Mouse (Mus musculus) intestine, postnatal 0 days (tissue): ENCODE results near the gene Saysd1. TPM values are rescaled to one million over a fixed set of nuclear protein-coding genes. Genes with fewer than 3 reads are reported as not detected.
"Not testable (repeated sequence)": the region's sequence is repeated elsewhere in the genome, so short reads cannot be mapped to it uniquely, and the experiment has no call there.

Source experiments
- ATAC-seq: fragments of 200-750 bp; cut with Nextera tagmentation; 2 replicates; pipeline ENCODE4 v1.8.0; 2017; ENCODE audit warnings: mild to moderate bottlenecking, moderate TSS enrichment, moderate library complexity
- H3K27ac ChIP-seq: fragments of 300-500 bp; sonication (generic); 2 replicates; pipeline ENCODE4 v1.5.1; 2014; ENCODE audit warnings: mild to moderate bottlenecking, low read depth, low read length, moderate library complexity
- H3K27me3 ChIP-seq: fragments of 300-500 bp; sonication (generic); replicated peaks from 2 replicates; pipeline ENCODE4 v1.6.1; 2014; ENCODE audit warnings: low read length, mixed read lengths; ENCODE audit not compliant: control insufficient read depth, insufficient read depth
- H3K36me3 ChIP-seq: fragments of 300-500 bp; sonication (generic); 2 replicates; pipeline ENCODE4 v1.6.1; 2014; ENCODE audit warnings: mild to moderate bottlenecking, moderate library complexity; ENCODE audit not compliant: control insufficient read depth, insufficient read depth
- H3K4me1 ChIP-seq: fragments of 300-500 bp; sonication (generic); replicated peaks from 2 replicates; pipeline ENCODE4 v1.6.1; 2014; ENCODE audit warnings: antibody characterized with exemption, low read length, mixed read lengths; ENCODE audit not compliant: control insufficient read depth, insufficient read depth
- H3K4me2 ChIP-seq: fragments of 300-500 bp; sonication (generic); replicated peaks from 2 replicates; pipeline ENCODE4 v1.6.1; 2014; ENCODE audit warnings: low read depth, mild to moderate bottlenecking, moderate library complexity
- H3K4me3 ChIP-seq: fragments of 300-500 bp; sonication (generic); 2 replicates; pipeline ENCODE4 v1.5.1; 2014; ENCODE audit warnings: low read depth, low read length
- H3K9ac ChIP-seq: fragments of 300-500 bp; sonication (generic); 2 replicates; pipeline ENCODE4 v1.6.1; 2014; ENCODE audit warnings: mild to moderate bottlenecking, low read depth, low read length
- H3K9me3 ChIP-seq: fragments of 300-500 bp; sonication (generic); 2 replicates; pipeline ENCODE4 v1.6.1; 2016; ENCODE audit warnings: mixed run types; ENCODE audit not compliant: control insufficient read depth
- CTCF ChIP-seq: sonication (generic); IDR thresholded peaks from 2 replicates; pipeline ENCODE4 v1.5.1; 2016; ENCODE audit warnings: low read depth, mild to moderate bottlenecking, control low read depth, antibody characterized with exemption, moderate library complexity
- WGBS: fragments of 180-500 bp; shearing (Covaris S2); extraction: QIAGEN DNeasy Blood & Tissue Kit; methylation state at CpG from one replicate; pipeline ENCODE4 v1.1.7; 2014; 5-methylcytosine and 5-hydroxymethylcytosine counted together
- polyA plus RNA-seq: library from polyadenylated mRNA; unstranded; fragments of >200 nt; fragmentation: Nextera tagmentation; extraction: Ambion mirVana; gene quantifications from 2 replicates; pipeline ENCODE4 v1.2.1, GENCODE M21; 2015

The Saysd1 gene
- polyA plus RNA-seq, 1 experiment from 2014 or later = 55.6 TPM

DNA sequence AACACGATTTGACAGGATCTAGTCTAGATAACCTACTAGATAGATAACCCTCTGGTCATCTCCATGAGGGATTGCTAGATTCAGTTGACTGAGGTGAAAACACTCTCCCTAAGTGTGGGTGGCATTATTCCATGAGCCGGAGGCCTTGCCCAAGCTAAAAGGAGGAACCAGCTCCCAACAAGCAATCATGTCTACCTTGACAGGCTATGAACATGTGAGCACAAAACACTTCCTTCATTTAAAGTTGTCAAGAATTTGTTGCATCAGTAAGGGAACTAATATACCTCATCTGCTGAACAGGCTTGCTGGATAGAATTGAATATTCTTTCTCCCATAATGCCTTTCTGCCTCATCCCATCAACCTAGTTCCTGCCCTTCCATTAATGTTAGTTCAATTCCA is 98.5 kb downstream of the Saysd1 start:
- Histone ChIP-seq H3K27me3 (no peaks in the 10 kb centered on the region), H3K4me1 (0 out of 2 replicates have a peak, but pooled peaks cover under 1% of the 10 kb centered on the region), H3K9ac (no peak overlapping the region), H3K4me3 (no peak overlapping the region), H3K36me3 (no peaks in the 10 kb centered on the region), H3K9me3 (no peaks in the 10 kb centered on the region), H3K27ac (no peak overlapping the region), H3K4me2 (no peak overlapping the region)
- ATAC-seq = no peak
- no peak for TF ChIP-seq CTCF
- 86% methylated on average over 2 of the region's 2 CpGs for WGBS

DNA sequence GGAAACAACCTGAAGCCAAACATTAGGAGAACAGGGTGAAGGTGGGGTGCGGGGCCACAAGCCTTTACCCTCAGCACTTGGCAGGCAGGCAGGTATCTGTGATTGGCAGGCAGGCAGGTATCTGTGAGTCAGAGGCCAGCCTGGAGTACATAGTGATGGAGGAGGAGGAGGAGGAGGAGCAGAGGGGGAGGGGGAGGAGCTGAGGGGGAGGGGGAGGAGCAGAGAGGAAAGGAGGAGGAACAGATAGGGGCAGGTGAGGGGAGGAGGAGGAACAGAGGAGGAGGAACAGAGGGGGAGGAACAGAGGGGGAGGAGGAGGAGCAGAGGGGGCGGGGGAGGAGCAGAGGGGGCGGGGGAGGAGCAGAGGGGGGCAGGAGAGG is 105.6 kb downstream of the Saysd1 start:
- no peaks in the 10 kb centered on the region for H3K27me3 ChIP-seq
- H3K4me3 ChIP-seq = no peak overlapping the region
- H3K36me3 ChIP-seq = no peaks in the 10 kb centered on the region
- 0 out of 2 replicates have a peak, but pooled peaks cover 4% of the 10 kb centered on the region for H3K4me1 ChIP-seq
- no peak for TF ChIP-seq CTCF
- WGBS = 54% methylated on average over 3 of the region's 3 CpGs
- peak; percentile 89 for ATAC-seq
- H3K9me3 ChIP-seq = no peaks in the 10 kb centered on the region
- peak overlapping the region; percentile 62; the same call in 1 of the 2 replicates for H3K27ac ChIP-seq
- peak overlapping the region; percentile 57 for H3K4me2 ChIP-seq
- no peak overlapping the region for H3K9ac ChIP-seq

DNA sequence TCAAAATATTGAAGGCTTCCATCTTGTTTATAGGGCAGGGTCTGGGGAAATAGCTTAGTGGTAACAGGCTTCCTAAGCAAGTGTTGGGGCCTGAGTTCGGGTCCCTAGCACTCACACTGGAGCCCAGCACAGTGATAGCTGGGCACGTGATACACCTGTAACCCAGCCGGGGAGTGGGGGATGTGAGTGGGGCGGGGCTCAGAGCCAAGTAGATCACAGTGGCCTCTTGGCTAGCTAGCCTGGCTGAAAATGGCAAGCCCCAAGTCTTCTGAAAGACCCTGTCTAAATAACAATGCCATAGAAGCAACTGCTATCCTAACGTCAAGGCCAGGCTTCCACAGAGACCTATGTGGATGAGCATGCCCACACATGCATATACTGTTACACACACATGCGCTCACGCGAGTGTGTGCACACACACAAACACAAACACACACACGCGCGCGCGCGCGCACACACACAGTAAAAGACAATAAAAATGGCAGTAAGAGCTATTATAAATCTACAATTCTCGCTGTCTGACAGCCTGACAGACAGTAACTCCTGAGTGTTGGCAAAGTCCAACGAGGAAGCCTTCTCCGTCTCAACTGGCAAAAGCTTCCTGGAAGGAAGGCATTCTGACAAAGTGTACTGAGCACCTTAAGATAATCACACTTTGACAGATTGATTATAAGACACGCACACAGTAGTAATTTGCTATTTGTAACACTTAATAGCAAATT is 106.2 kb downstream of the Saysd1 start:
- no peaks in the 10 kb centered on the region for H3K9me3 ChIP-seq
- H3K27me3 ChIP-seq = no peaks in the 10 kb centered on the region
- 0 out of 2 replicates have a peak, but pooled peaks cover 4% of the 10 kb centered on the region for H3K4me1 ChIP-seq
- WGBS = 48% methylated on average over 19 of the region's 19 CpGs
- H3K4me3 ChIP-seq = no peak overlapping the region
- no peaks in the 10 kb centered on the region for H3K36me3 ChIP-seq
- ATAC-seq = peak; percentile 90
- peak overlapping the region; percentile 57 for H3K4me2 ChIP-seq
- H3K27ac ChIP-seq = peak overlapping the region; percentile 62
- no peak for TF ChIP-seq CTCF
- H3K9ac ChIP-seq = no peak overlapping the region

DNA sequence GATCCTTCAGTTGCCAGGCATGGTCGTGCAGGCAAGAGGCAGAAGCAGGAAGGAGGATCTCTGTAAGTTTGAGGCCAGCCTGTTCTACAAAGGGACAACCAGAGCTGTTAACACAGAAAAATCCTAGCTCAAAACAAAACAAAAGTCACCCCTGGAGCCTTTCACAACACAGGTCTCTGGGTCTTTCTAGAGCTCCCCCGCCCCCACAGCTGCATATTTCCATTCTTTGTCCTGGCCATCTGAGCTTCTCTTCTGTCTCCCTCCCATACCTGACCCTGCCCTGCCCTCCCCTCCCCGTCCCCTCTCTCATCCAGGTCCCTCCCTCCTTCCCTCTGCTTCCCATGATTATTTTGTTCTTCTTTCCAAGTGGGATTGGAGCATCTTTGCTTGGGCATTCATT is 108.7 kb downstream of the Saysd1 start:
- WGBS = 58% methylated on average over 3 of the region's 3 CpGs
- H3K4me1 ChIP-seq = 0 out of 2 replicates have a peak, but pooled peaks cover 3% of the 10 kb centered on the region
- no peak overlapping the region for H3K9ac ChIP-seq
- no peaks in the 10 kb centered on the region for H3K36me3 ChIP-seq
- H3K4me3 ChIP-seq = no peak overlapping the region
- no peaks in the 10 kb centered on the region for H3K9me3 ChIP-seq
- no peak overlapping the region for H3K27ac ChIP-seq
- no peak for TF ChIP-seq CTCF
- ATAC-seq = no peak
- H3K27me3 ChIP-seq = no peaks in the 10 kb centered on the region
- H3K4me2 ChIP-seq = no peak overlapping the region

DNA sequence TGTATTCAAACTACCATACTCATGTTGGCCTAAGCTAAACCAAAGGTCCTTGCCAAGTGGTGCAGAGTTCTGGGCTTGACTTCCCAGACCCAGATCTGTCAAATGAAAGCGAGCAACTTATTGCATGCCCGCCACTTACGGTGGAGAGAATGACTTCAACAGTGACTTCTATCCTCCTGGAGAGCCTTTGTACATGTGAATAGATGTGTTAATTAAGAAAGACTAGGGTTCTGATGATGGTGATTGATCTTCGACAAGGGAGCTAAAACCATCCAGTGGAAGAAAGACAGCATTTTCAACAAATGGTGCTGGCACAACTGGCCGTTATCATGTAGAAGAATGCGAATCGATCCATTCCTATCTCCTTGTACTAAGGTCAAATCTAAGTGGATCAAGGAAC is 110.9 kb downstream of the Saysd1 start:
- not testable (repeated sequence) for H3K9me3 ChIP-seq, H3K4me2 ChIP-seq, H3K27me3 ChIP-seq, ATAC-seq, H3K4me3 ChIP-seq, H3K36me3 ChIP-seq, H3K27ac ChIP-seq, H3K4me1 ChIP-seq, H3K9ac ChIP-seq
- WGBS = 90% methylated on average over 7 of the region's 7 CpGs

Other genes with a start within 250 kb of the Saysd1 start
- 22.2 and 22.6 TPM in 2 replicates for gene Gng2, start 160.9 kb downstream of the Saysd1 start, polyA plus RNA-seq
- 10.0 and 10.9 TPM in 2 replicates for gene Kcnk5, start 43.3 kb upstream of the Saysd1 start, polyA plus RNA-seq
- 0.68 and 1.1 TPM in 2 replicates for gene Kcnk16, start 130.7 kb upstream of the Saysd1 start, polyA plus RNA-seq
- gene Nudt13, start 156.2 kb upstream of the Saysd1 start, polyA plus RNA-seq = 7.4 and 10.5 TPM in 2 replicates
- gene Ecd, start 209.6 kb upstream of the Saysd1 start, polyA plus RNA-seq = 13.5 and 15.5 TPM in 2 replicates
- 12.8 and 13.2 TPM in 2 replicates for gene Fam149b, start 209.6 kb upstream of the Saysd1 start, polyA plus RNA-seq